Mouse (Mus musculus): ENCODE results near the gene Klf3.

DNA sequence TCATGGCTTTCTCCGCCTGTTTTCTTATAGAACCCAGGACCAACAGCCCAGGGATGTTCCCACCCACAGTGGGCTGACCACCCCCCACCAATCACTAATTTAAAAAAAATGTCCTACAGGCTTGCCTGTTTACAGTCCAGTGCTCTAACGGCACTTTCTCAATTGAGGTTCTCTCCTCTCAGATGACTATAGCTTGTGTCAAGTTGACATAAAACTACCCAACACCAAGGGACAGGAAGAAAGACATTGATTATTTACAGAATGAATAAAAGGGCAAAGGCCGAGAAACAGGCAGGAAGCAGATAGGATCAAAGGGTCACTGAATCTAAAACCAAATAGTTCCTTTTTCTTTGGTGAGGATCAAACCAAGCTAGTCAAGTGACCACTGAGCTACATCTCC is 76.1 kb downstream of the Klf3 start:
- TF ChIP-seq CTCF (IDR thresholded peaks at IDR 0.05; ENCODE audit: low read depth, low read length) = no peak
- TF ChIP-seq POLR2A (IDR thresholded peaks at IDR 0.05; ENCODE audit: extremely low read depth, insufficient read depth, low read length) = no peak
